Mouse (Mus musculus): ENCODE measurements around the gene Rgs16. TPM values are rescaled to one million over a fixed set of nuclear protein-coding genes. Genes with fewer than 3 reads are reported as not detected.

Rgs16 gene
- polyA plus RNA-seq, 1 experiment, result 3.1 TPM

GRCm38 (mm10) chr1:153737101-153738085, 2.8 kb upstream of the Rgs16 start:
- no peaks in the 10 kb centered on the region; the same call in 1 of the 2 replicates for H3K27me3 ChIP-seq (ENCODE audit: control insufficient read depth, insufficient read depth, low read length)
- 68% methylated on average over 9 of the region's 9 CpGs for WGBS
- no peak overlapping the region for H3K27ac ChIP-seq (ENCODE audit: control insufficient read depth, insufficient read depth, low read length)
- no peak overlapping the region for H3K4me3 ChIP-seq (ENCODE audit: control insufficient read depth, insufficient read depth, low read length)
- no peaks in the 10 kb centered on the region for H3K36me3 ChIP-seq (ENCODE audit: control insufficient read depth, insufficient read depth, low read length)
- no peak for DNase-seq
- TF ChIP-seq CTCF (IDR thresholded peaks at IDR 0.05; ENCODE audit: borderline replicate concordance, control insufficient read depth, extremely low read depth, insufficient read depth, low read length, poor library complexity), result no peak
- peaks cover 22% of the 10 kb centered on the region for H3K4me1 ChIP-seq (replicated peaks; ENCODE audit: control insufficient read depth, insufficient read depth, low read length)

- Histone ChIP-seq H3K36me3 (ENCODE audit: control insufficient read depth, insufficient read depth, low read length) (no peaks in the 10 kb centered on the region), H3K4me1 (replicated peaks; ENCODE audit: control insufficient read depth, insufficient read depth, low read length) (peaks cover 10% of the 10 kb centered on the region), H3K4me3 (ENCODE audit: control insufficient read depth, insufficient read depth, low read length) (no peak overlapping the region), H3K27me3 (ENCODE audit: control insufficient read depth, insufficient read depth, low read length) (no peaks in the 10 kb centered on the region; the same call in 1 of the 2 replicates), H3K27ac (ENCODE audit: control insufficient read depth, insufficient read depth, low read length) (no peak overlapping the region)
- TF ChIP-seq CTCF (IDR thresholded peaks at IDR 0.05; ENCODE audit: borderline replicate concordance, control insufficient read depth, extremely low read depth, insufficient read depth, low read length, poor library complexity) (no peak), POLR2A (IDR thresholded peaks at IDR 0.05; ENCODE audit: control insufficient read depth, extremely low read depth, insufficient read depth, low read length, poor library complexity) (no peak)
- 26% methylated on average over 13 of the region's 13 CpGs for WGBS
- no peak for DNase-seq
Measured at GRCm38 (mm10) chr1:153739437-153740015, 623 bp upstream of the Rgs16 start.

GRCm38 (mm10) chr1:153740775-153741400, 739 bp downstream of the Rgs16 start:
- WGBS, result 67% methylated on average over 12 of the region's 12 CpGs
- no peaks in the 10 kb centered on the region; the same call in 1 of the 2 replicates for H3K27me3 ChIP-seq (ENCODE audit: control insufficient read depth, insufficient read depth, low read length)
- TF ChIP-seq CTCF (IDR thresholded peaks at IDR 0.05; ENCODE audit: borderline replicate concordance, control insufficient read depth, extremely low read depth, insufficient read depth, low read length, poor library complexity) (no peak), POLR2A (IDR thresholded peaks at IDR 0.05; ENCODE audit: control insufficient read depth, extremely low read depth, insufficient read depth, low read length, poor library complexity) (no peak)
- 0 out of 2 replicates have a peak overlapping the region, but pooled peaks have one; percentile 8 for H3K4me3 ChIP-seq (ENCODE audit: control insufficient read depth, insufficient read depth, low read length)
- H3K36me3 ChIP-seq (ENCODE audit: control insufficient read depth, insufficient read depth, low read length), result no peaks in the 10 kb centered on the region
- no peak for DNase-seq
- H3K4me1 ChIP-seq (replicated peaks; ENCODE audit: control insufficient read depth, insufficient read depth, low read length), result peaks cover 10% of the 10 kb centered on the region
- H3K27ac ChIP-seq (ENCODE audit: control insufficient read depth, insufficient read depth, low read length), result no peak overlapping the region

- Histone ChIP-seq H3K36me3 (ENCODE audit: control insufficient read depth, insufficient read depth, low read length) (no peaks in the 10 kb centered on the region), H3K27me3 (ENCODE audit: control insufficient read depth, insufficient read depth, low read length) (no peaks in the 10 kb centered on the region; the same call in 1 of the 2 replicates), H3K4me1 (replicated peaks; ENCODE audit: control insufficient read depth, insufficient read depth, low read length) (peaks cover 14% of the 10 kb centered on the region), H3K27ac (ENCODE audit: control insufficient read depth, insufficient read depth, low read length) (no peak overlapping the region), H3K4me3 (ENCODE audit: control insufficient read depth, insufficient read depth, low read length) (no peak overlapping the region)
- TF ChIP-seq POLR2A (IDR thresholded peaks at IDR 0.05; ENCODE audit: control insufficient read depth, extremely low read depth, insufficient read depth, low read length, poor library complexity) (no peak), CTCF (IDR thresholded peaks at IDR 0.05; ENCODE audit: borderline replicate concordance, control insufficient read depth, extremely low read depth, insufficient read depth, low read length, poor library complexity) (no peak)
- 86% methylated on average over 18 of the region's 18 CpGs for WGBS
- no peak for DNase-seq
Measured at GRCm38 (mm10) chr1:153741551-153742316, 1.6 kb downstream of the Rgs16 start.

DNA sequence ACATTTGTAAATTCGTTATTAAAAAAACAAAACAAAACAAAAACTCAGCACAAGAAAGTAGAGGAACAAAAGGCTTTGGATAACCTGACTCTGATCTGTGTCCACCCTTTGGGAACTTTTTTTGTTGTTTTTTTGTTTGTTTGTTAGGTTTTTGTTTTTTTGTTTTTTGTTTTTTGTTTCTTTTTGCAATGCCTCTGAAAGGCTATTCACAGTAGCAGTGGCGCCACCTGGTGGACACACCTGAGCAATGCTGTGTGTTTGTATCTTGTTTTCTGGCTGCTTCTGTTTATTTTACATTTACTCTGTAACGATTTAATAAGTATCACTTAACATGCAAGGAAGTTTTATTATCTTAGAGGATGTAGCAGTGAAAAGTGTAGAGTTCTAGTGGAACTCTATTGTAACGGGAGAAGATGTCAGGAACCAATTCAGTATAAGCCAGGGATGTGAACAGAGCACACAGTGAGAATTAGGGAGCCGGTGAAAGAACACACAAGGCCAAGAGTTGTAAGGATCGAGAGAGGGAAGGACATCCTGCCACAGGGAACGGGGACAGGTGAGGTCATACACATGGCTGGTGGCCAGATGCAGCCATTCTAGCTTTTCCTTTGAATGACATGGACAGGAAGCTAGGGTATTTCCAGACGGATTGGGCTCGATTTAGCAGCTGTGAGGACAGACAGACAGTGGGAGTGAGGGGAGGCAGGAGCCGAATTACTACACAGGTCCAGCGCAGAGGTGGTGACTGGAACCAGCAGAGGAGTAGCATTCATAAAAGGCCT, 2.4 kb downstream of the Rgs16 start:
- no peak for TF ChIP-seq CTCF (IDR thresholded peaks at IDR 0.05; ENCODE audit: borderline replicate concordance, control insufficient read depth, extremely low read depth, insufficient read depth, low read length, poor library complexity)
- TF ChIP-seq POLR2A (IDR thresholded peaks at IDR 0.05; ENCODE audit: control insufficient read depth, extremely low read depth, insufficient read depth, low read length, poor library complexity), result no peak
- Histone ChIP-seq H3K27ac (ENCODE audit: control insufficient read depth, insufficient read depth, low read length) (no peak overlapping the region), H3K4me3 (ENCODE audit: control insufficient read depth, insufficient read depth, low read length) (no peak overlapping the region), H3K36me3 (ENCODE audit: control insufficient read depth, insufficient read depth, low read length) (no peaks in the 10 kb centered on the region), H3K4me1 (replicated peaks; ENCODE audit: control insufficient read depth, insufficient read depth, low read length) (peaks cover 14% of the 10 kb centered on the region), H3K27me3 (ENCODE audit: control insufficient read depth, insufficient read depth, low read length) (no peaks in the 10 kb centered on the region; the same call in 1 of the 2 replicates)
- peak; percentile 73 for DNase-seq
- WGBS, result 53% methylated on average over 11 of the region's 11 CpGs
